Mouse (Mus musculus) heart, embryonic 14.5 days (tissue): ENCODE results near the gene Dicer1. TPM values are rescaled to one million over a fixed set of nuclear protein-coding genes. Genes with fewer than 3 reads are reported as not detected.
A peak's percentile ranks its signal among the peaks of the same experiment; 100 is the strongest.

Experiments used
- ATAC-seq: fragments of 200-750 bp; cut with Nextera tagmentation; 2 replicates; pipeline ENCODE4 v1.8.0; 2017; ENCODE audit warnings: low read depth, moderate TSS enrichment; ENCODE audit not compliant: insufficient number of reproducible peaks, insufficient read depth, low FRiP score
- H3K27ac ChIP-seq, 2 experiments: fragments of 200-500 bp in 1 of 2; fragments of 300-500 bp in 1 of 2; sonication (generic) in 1 of 2; replicated peaks in 1 of 2; 2 replicates each; pipeline ENCODE4 v1.5.1; 2012 to 2014; ENCODE audit warnings: low read depth in 2 of 2, low read length in 2 of 2, control low read depth in 1 of 2, mild to moderate bottlenecking in 1 of 2, mixed read lengths in 1 of 2; ENCODE audit not compliant: control insufficient read depth in 1 of 2, insufficient read depth in 1 of 2
- H3K27me3 ChIP-seq: fragments of 300-500 bp; sonication (generic); 2 replicates; pipeline ENCODE4 v1.6.1; 2014; ENCODE audit warnings: mild to moderate bottlenecking, low read length, control low read depth; ENCODE audit not compliant: control insufficient read depth, insufficient read depth
- H3K36me3 ChIP-seq: fragments of 300-500 bp; sonication (generic); 2 replicates; pipeline ENCODE4 v1.6.1; 2014; ENCODE audit warnings: mild to moderate bottlenecking, control low read depth, low read length, mixed read lengths; ENCODE audit not compliant: control insufficient read depth, insufficient read depth
- H3K4me1 ChIP-seq, 2 experiments: fragments of 200-500 bp in 1 of 2; fragments of 300-500 bp in 1 of 2; sonication (generic) in 1 of 2; 2 replicates each; pipeline ENCODE4 v1.6.1; 2012 to 2014; ENCODE audit warnings: low read length in 2 of 2, control low read depth in 1 of 2, mixed read lengths in 1 of 2; ENCODE audit not compliant: control insufficient read depth in 2 of 2, insufficient read depth in 2 of 2
- H3K4me2 ChIP-seq: fragments of 300-500 bp; sonication (generic); 2 replicates; pipeline ENCODE4 v1.6.1; 2014; ENCODE audit warnings: mild to moderate bottlenecking, low read length
- H3K4me3 ChIP-seq, 2 experiments: fragments of 200-500 bp in 1 of 2; fragments of 300-500 bp in 1 of 2; sonication (generic) in 1 of 2; 2 replicates each; pipeline ENCODE4 v1.5.1; 2012 to 2014; ENCODE audit warnings: low read length in 2 of 2, mild to moderate bottlenecking in 2 of 2, control low read depth in 1 of 2, low read depth in 1 of 2, moderate library complexity in 1 of 2; ENCODE audit not compliant: control insufficient read depth in 1 of 2, insufficient read depth in 1 of 2
- H3K9ac ChIP-seq: fragments of 300-500 bp; sonication (generic); 2 replicates; pipeline ENCODE4 v1.6.1; 2014; ENCODE audit warnings: mild to moderate bottlenecking, low read length
- H3K9me3 ChIP-seq: fragments of 300-500 bp; sonication (generic); 2 replicates; pipeline ENCODE4 v1.6.1; 2016; ENCODE audit warnings: low read length, control low read depth; ENCODE audit not compliant: control insufficient read depth
- WGBS: fragments of 180-500 bp; shearing (Covaris S2); extraction: QIAGEN DNeasy Blood & Tissue Kit; methylation state at CpG from one replicate; pipeline ENCODE4 v1.1.7; 2014; 5-methylcytosine and 5-hydroxymethylcytosine counted together
- polyA plus RNA-seq: library from polyadenylated mRNA; unstranded; fragments of >200 nt; fragmentation: Nextera tagmentation; extraction: Ambion mirVana; gene quantifications from 2 replicates; pipeline ENCODE4 v1.2.1, GENCODE M21; 2014

Dicer1 gene
- polyA plus RNA-seq, 1 experiment from 2014 or later = 19.7 TPM

DNA sequence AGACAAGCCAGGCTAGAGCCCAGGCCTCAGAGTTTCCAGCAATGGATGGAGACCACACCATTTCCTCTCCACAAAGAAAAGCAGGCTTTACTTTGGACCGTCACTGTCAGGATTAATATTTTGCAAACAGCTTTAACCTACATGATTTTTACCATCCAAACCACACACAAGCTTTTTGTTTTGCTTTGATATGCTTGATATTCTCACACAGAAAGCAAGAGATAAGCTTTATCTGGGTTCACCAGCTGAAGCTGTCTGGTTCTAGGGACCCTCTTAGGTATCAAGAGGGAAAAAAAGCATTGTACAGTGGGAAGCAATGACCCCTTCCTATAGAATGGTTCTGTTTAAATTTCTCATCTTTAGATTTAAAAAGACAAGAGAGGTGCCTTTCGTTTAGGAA, 56.2 kb downstream of the Dicer1 start:
- no peaks in the 10 kb centered on the region for H3K9me3 ChIP-seq
- H3K4me3 ChIP-seq = no peak overlapping the region
- H3K9ac ChIP-seq = 0 out of 2 replicates have a peak overlapping the region, but pooled peaks have one; percentile 16
- H3K4me2 ChIP-seq = no peak overlapping the region
- H3K4me1 ChIP-seq = peaks cover 0 to under 1% of the 10 kb centered on the region in 2 experiments; a peak in 1 of 4 replicates
- 73% methylated on average over 2 of the region's 2 CpGs for whole genome bisulfite sequencing
- H3K27me3 ChIP-seq = no peaks in the 10 kb centered on the region
- no peak overlapping the region for H3K27ac ChIP-seq
- ATAC-seq = no peak
- H3K36me3 ChIP-seq = peaks cover 88% of the 10 kb centered on the region

DNA sequence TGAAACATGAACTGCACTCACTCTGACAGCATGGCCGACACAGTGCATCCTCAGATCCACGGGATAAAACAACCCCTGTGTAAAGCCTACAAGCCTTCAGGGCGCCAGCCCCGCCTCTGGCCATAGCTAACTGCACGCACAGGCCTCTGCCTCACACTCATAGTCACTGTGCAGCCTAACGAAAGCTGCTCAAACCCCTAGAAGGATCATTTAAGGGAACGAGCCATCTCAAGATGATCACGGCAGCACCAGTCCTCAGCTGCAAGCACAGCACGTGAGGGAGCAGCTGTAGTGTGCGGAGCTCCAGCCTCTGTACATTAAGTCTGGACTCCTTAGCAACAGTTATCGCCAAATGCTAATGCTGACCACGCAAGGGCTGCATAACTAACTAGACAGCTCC, 58.9 kb downstream of the Dicer1 start:
- H3K4me1 ChIP-seq = peaks cover 0 to 2% of the 10 kb centered on the region in 2 experiments; a peak in 1 of 4 replicates
- no peak overlapping the region for H3K4me3 ChIP-seq
- H3K27me3 ChIP-seq = no peaks in the 10 kb centered on the region
- ATAC-seq = no peak
- H3K9ac ChIP-seq = no peak overlapping the region
- H3K36me3 ChIP-seq = peaks cover 92% of the 10 kb centered on the region
- no peaks in the 10 kb centered on the region for H3K9me3 ChIP-seq
- no peak overlapping the region for H3K4me2 ChIP-seq
- WGBS = 87% methylated on average over 12 of the region's 12 CpGs
- no peak overlapping the region for H3K27ac ChIP-seq

DNA sequence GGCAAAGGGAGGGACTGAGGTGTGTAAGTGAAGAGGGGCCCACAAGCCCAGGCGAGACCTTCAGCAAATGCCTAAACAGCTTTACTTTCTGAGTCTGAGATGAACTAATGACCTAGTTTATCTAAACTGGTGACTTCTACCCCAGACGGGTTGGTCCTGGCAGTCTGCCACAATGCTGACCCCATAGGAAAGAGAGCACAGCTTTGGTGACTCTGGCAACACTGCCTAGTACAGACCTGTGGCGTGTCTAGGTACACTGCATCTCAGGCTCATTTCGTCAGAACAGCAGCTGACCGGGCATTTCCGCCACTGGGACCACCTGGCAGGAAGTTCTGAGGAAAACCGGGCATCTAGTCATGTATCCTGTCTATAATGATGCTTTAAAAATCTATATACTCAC, 61.3 kb downstream of the Dicer1 start:
- Histone ChIP-seq H3K4me2 (no peak overlapping the region), H3K9ac (no peak overlapping the region), H3K27ac (no peak overlapping the region), H3K36me3 (peaks cover 81% of the 10 kb centered on the region), H3K4me1 (peaks cover 0 to 2% of the 10 kb centered on the region in 2 experiments; a peak in 1 of 4 replicates), H3K9me3 (no peaks in the 10 kb centered on the region), H3K4me3 (no peak overlapping the region), H3K27me3 (no peaks in the 10 kb centered on the region)
- no peak for ATAC-seq
- 65% methylated on average over 7 of the region's 7 CpGs for WGBS

DNA sequence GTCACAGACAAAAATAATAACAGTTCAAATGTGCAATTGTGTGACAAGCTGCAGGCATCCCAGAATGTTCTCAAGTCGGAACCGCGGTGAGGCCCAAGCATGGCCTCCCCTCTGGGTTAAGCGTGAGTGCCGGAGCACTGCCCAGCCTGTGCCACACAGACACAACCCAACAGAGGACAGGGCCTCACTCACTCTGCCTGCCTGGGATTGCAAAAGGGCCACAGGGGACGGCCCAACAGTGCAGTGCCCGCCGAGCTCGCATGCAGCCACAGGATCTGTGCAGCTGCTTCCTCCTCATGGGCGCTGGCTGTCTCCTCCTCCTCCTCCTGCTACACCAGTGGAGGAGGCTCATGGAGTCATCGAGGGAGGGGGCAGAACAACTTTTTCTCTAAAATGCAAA, 62.9 kb downstream of the Dicer1 start:
- WGBS = 89% methylated on average over 11 of the region's 11 CpGs
- Histone ChIP-seq H3K4me3 (no peak overlapping the region), H3K4me2 (no peak overlapping the region), H3K27ac (no peak overlapping the region), H3K9me3 (no peaks in the 10 kb centered on the region), H3K9ac (no peak overlapping the region), H3K27me3 (no peaks in the 10 kb centered on the region), H3K4me1 (peaks cover 0 to 2% of the 10 kb centered on the region in 2 experiments; a peak in 1 of 4 replicates), H3K36me3 (peaks cover 66% of the 10 kb centered on the region)
- ATAC-seq = no peak

DNA sequence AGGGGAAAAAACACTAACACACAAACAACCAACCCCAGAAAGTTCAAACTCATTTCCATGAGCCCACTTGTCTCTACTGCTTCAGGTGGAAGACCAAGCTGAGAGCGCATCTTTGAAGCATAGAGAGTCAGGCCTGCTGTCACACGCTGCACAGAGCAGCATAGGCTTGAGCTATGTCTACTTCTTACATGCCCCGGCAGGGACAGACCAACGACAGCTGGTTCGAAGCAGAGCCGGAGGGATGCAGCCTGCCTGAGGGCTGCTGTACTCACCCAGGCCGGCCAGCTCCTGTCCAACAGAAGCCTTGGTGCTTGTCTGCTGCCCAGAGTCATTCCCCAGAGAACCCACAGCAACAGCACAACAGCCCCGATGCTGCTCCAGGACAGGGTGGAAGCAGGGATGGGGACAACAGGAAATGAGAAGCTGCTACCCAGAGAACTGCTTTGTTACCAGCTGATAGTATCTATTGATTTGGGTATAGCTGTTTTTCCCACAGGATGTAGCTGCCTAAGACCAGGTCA, 67.3 kb downstream of the Dicer1 start:
- peaks cover 24% of the 10 kb centered on the region for H3K36me3 ChIP-seq
- no peaks in the 10 kb centered on the region for H3K4me1 ChIP-seq
- no peaks in the 10 kb centered on the region for H3K27me3 ChIP-seq
- no peaks in the 10 kb centered on the region for H3K9me3 ChIP-seq
- H3K4me2 ChIP-seq = no peak overlapping the region
- no peak overlapping the region for H3K9ac ChIP-seq
- H3K27ac ChIP-seq = no peak overlapping the region
- WGBS = 70% methylated on average over 8 of the region's 8 CpGs
- H3K4me3 ChIP-seq = no peak overlapping the region
- ATAC-seq = no peak

DNA sequence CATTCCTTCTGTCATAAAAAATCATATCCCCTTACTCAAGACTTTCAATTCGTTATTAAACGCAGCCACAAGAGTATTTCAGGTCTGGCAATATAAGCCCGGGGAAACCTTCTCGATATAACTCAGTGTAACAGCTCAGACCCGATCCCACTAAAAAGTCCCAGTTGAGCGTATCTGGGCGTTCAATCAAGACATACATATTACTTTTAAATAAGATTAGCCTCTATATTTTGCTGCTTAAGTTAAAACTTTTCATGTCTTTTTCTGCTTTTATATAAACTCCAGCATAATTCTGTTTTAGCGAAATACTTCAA, 72.0 kb downstream of the Dicer1 start:
- 86% methylated on average over 8 of the region's 8 CpGs for WGBS
- H3K4me2 ChIP-seq = no peak overlapping the region
- H3K9ac ChIP-seq = no peak overlapping the region
- ATAC-seq = no peak
- no peaks in the 10 kb centered on the region for H3K9me3 ChIP-seq
- H3K4me1 ChIP-seq = no peaks in the 10 kb centered on the region
- no peak overlapping the region for H3K27ac ChIP-seq
- no peaks in the 10 kb centered on the region for H3K36me3 ChIP-seq
- H3K27me3 ChIP-seq = no peaks in the 10 kb centered on the region
- H3K4me3 ChIP-seq = no peak overlapping the region

DNA sequence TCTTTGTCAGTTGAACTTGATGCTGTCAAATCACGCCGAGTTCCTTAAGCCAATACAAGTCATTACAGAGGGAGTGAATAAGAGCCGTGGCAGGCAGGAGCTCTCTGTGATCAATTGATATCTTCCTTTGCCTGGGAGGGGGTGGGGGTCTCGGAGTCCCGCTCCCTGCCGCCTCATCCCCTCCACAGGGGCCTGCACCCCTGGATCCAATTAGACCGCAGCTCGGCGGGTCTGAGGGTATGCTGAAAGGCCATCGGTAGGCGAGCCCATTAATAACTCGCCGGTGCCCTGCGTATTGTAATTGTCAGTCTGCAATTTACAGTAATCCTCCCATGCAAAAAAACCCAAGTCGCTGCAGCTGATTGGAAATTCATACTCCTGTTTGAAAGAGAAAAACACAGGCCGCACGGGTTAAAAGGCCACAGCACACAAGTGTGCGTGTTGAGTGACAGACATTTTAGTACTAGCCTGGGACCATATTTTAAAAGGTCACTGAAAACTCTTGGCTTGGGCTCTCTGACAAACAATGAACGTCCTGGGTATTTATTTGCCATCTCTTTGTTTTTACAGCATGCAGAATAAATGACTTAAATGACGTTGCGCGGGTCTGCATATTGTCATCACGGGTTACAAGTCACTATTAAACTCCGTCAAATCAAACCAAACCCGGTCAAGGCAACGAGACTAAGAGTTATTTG, 72.5 kb downstream of the Dicer1 start:
- Histone ChIP-seq H3K9me3 (no peaks in the 10 kb centered on the region), H3K9ac (no peak overlapping the region), H3K4me3 (no peak overlapping the region), H3K4me2 (no peak overlapping the region), H3K27me3 (no peaks in the 10 kb centered on the region), H3K36me3 (no peaks in the 10 kb centered on the region), H3K27ac (no peak overlapping the region), H3K4me1 (no peaks in the 10 kb centered on the region)
- no peak for ATAC-seq
- 66% methylated on average over 26 of the region's 26 CpGs for WGBS

DNA sequence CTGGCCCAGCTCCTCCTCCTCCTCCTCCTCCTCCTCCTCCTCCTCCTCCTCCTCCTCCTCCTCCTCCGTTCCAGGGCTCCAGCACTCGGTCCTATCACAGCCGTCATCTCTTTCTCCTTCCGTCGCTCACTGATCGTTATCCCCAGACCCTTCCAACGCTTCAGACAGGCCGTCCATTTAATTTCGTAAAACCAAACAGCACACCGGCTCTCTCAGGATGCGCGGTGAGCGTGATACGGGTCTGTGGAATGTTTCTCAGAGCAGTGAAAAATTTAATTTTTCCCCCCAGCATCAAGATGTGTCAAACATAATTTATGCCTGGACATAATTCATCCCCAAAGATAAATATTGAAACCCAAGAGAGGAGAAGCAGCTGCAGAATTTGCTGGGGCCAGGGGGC, 73.3 kb downstream of the Dicer1 start:
- H3K27me3 ChIP-seq = no peaks in the 10 kb centered on the region
- 79% methylated on average over 14 of the region's 14 CpGs for WGBS
- no peak overlapping the region for H3K4me2 ChIP-seq
- H3K9me3 ChIP-seq = no peaks in the 10 kb centered on the region
- H3K9ac ChIP-seq = no peak overlapping the region
- no peak overlapping the region for H3K27ac ChIP-seq
- no peak for ATAC-seq
- no peak overlapping the region for H3K4me3 ChIP-seq
- H3K36me3 ChIP-seq = no peaks in the 10 kb centered on the region
- H3K4me1 ChIP-seq = no peaks in the 10 kb centered on the region
